Mouse (Mus musculus): ENCODE results near the gene Gm28230. TPM values are rescaled to one million over a fixed set of nuclear protein-coding genes. Genes with fewer than 3 reads are reported as not detected.
A peak's percentile ranks its signal among the peaks of the same experiment; 100 is the strongest.

Gm28230 gene
- polyA plus RNA-seq, 1 experiment from 2014 or later, result 2.4 TPM

DNA sequence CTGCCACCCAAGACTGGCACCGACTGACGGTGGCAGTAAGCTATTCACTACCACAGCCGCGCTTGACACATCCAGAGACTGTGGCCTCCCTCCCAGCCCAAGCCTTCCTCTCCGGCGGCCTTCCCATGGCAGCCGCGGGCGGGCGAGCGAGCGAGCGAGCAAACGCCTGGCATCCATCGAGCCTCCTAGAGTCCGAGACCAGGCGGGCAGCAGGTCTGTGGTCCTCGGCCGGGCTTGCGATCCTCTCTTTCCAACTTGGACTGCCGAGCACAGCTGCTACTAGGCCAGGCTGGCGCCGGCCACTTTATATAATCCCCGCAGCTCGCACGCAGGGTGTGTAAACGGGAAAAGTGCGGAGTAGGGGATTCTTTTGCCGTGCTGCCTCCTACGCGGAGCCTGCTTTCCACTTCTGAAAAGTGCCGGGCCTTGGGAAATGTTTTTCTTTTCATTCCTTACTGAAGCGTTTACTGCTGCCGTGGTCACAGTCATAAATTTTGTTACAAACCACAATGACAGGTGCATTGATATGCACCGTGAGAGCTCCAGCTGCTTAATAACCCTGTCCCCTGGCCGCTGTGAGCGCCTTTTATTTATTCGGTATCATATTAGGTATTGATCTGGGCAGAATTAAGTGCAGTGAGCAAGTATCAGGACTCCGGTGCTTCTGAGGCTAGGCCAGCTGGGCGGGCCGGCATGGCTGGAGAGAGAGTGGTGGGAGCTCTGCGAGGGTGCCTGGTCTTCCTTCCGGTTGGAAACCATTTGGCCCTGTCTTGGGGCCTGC, 14.0 kb downstream of the Gm28230 start:
- H3K9ac ChIP-seq, result peak overlapping the region; percentile 86
- H3K27ac ChIP-seq (replicated peaks), result peak overlapping the region; percentile 99
- WGBS, result under 1% methylated on average over 43 of the region's 43 CpGs
- H3K4me2 ChIP-seq, result peak overlapping the region; percentile 68
- peaks cover 19% of the 10 kb centered on the region for H3K36me3 ChIP-seq
- no peaks in the 10 kb centered on the region for H3K9me3 ChIP-seq
- H3K4me1 ChIP-seq (replicated peaks), result peaks cover 90% of the 10 kb centered on the region
- H3K27me3 ChIP-seq, result no peaks in the 10 kb centered on the region
- H3K4me3 ChIP-seq, result peak overlapping the region; percentile 38
- peak; percentile 38 for ATAC-seq (ENCODE audit: low read depth)

DNA sequence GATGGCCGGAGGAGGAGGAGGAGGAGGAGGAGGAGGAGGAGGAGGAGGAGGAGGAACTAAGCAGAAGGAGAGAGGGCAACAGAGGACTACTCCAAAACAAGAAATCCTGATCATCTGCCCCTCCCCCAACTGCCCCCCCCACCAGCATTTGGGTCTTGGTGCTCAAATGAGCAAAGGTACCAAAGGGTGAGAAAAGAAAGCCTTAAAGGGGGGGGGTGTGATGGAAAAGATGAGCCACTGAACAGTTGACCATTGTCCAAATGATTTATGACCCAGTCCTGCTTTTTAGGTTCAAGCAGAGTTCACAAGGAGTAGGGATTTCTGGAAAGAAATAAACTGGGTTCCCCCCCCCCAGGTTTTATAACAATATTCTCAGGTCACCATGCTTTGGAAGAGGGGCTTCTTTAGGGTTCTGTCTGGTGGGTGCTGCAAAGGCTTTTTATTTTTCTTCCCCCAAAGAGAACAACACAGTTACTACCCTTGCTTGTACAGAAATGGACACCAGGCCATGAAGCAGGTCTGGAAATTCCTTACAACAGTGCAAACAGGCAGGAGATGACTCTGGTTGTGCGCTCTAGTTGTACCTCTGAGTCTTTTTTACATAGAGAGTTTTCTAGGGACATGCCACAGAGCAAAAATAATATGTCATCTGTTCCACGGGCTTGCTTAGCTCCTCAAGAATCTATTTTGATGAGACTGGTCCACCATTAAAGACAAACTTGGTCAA, 14.9 kb downstream of the Gm28230 start:
- H3K36me3 ChIP-seq, result peaks cover 18% of the 10 kb centered on the region
- no peaks in the 10 kb centered on the region for H3K9me3 ChIP-seq
- no peak overlapping the region for H3K4me3 ChIP-seq
- 18% methylated on average over 2 of the region's 3 CpGs for WGBS
- peak overlapping the region; percentile 18; the same call in 1 of the 2 replicates for H3K4me2 ChIP-seq
- peak overlapping the region; percentile 86 for H3K9ac ChIP-seq
- ATAC-seq (ENCODE audit: low read depth), result no peak
- H3K27me3 ChIP-seq, result no peaks in the 10 kb centered on the region
- H3K27ac ChIP-seq (replicated peaks), result peak overlapping the region; percentile 99
- peaks cover 90% of the 10 kb centered on the region for H3K4me1 ChIP-seq (replicated peaks)

DNA sequence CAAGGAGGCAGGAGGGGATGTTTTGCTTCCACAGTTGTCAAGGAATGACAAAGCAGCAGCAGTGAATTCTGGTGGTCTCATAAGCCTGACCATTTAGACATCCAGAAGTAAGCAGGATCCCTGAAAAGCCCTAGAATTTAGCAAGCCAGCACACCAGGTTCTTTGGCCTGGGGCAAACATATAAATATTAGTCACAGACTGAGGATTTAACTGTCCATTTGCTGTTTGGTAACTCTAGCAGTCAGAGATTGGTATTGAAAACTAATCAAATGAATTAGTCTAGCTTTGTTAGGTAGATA, 15.4 kb downstream of the Gm28230 start:
- peaks cover 23% of the 10 kb centered on the region for H3K36me3 ChIP-seq
- no peaks in the 10 kb centered on the region for H3K27me3 ChIP-seq
- H3K27ac ChIP-seq (replicated peaks), result peak overlapping the region; percentile 99
- H3K9me3 ChIP-seq, result no peaks in the 10 kb centered on the region
- no peak overlapping the region for H3K4me3 ChIP-seq
- peaks cover 90% of the 10 kb centered on the region for H3K4me1 ChIP-seq (replicated peaks)
- no peak for ATAC-seq (ENCODE audit: low read depth)
- 0 out of 2 replicates have a peak overlapping the region, but pooled peaks have one; percentile 86 for H3K9ac ChIP-seq
- 0 out of 2 replicates have a peak overlapping the region, but pooled peaks have one; percentile 18 for H3K4me2 ChIP-seq

DNA sequence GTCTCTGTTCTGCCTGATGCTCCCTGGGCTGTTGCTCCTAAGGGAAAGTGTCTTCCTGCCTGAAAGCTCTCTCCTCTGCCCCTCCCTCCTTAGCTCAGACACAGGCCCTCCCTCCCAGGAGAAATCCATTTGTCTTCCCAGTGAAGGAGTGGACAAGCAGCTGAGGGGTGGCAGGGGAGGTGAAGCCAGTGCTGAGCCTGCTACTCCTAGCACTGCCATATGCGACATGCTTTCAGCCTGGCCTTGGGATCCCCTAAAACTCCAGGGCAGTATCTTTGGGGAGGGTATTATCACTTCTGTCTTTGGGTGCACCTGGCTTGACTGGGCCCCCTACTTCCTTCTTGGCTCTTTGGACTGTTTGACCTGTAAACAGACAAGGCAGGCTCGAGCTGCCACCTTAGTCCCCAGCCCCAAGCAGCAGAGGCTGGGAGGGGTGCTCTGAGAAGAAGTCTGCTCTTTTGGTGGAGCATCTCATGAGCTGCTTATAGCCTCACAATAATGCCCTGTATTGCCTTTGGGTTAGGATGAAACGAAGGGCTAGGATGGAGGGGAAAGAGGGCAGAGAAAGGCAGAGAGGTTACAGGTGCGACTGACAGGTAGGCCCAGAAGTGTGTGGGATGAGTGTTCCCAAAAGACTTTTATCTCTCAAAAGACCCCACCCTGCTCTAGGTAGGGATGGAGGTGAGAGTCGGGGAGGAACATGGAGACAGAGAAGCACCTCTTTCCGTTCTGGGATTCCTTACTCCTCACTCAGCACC, 19.2 kb downstream of the Gm28230 start:
- Histone ChIP-seq H3K27ac (replicated peaks) (peak overlapping the region; percentile 95), H3K9ac (peak overlapping the region; percentile 81), H3K36me3 (peaks cover 27% of the 10 kb centered on the region), H3K4me2 (peak overlapping the region; percentile 52), H3K27me3 (no peaks in the 10 kb centered on the region), H3K4me1 (replicated peaks) (peaks cover 90% of the 10 kb centered on the region), H3K9me3 (no peaks in the 10 kb centered on the region), H3K4me3 (peak overlapping the region; percentile 36)
- 10% methylated on average over 6 of the region's 6 CpGs for WGBS
- no peak for ATAC-seq (ENCODE audit: low read depth)

DNA sequence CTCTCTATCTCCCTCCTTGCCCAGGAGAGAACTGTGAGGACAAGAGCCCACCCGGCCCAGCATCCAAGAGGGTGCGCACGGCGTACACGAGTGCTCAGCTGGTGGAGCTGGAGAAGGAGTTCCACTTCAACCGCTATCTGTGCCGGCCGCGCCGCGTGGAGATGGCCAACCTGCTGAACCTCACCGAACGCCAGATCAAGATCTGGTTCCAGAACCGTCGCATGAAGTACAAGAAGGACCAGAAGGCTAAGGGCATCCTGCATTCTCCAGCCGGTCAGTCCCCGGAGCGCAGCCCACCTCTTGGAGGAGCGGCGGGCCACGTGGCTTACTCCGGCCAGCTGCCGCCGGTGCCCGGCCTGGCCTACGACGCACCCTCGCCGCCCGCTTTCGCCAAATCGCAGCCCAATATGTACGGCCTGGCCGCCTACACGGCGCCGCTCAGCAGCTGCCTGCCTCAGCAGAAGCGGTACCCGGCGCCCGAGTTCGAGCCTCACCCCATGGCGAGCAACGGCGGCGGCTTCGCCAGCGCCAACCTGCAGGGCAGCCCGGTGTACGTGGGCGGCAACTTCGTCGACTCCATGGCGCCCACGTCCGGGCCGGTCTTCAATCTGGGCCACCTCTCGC, 19.9 kb downstream of the Gm28230 start:
- Histone ChIP-seq H3K4me1 (replicated peaks) (peaks cover 90% of the 10 kb centered on the region), H3K27me3 (no peaks in the 10 kb centered on the region)

DNA sequence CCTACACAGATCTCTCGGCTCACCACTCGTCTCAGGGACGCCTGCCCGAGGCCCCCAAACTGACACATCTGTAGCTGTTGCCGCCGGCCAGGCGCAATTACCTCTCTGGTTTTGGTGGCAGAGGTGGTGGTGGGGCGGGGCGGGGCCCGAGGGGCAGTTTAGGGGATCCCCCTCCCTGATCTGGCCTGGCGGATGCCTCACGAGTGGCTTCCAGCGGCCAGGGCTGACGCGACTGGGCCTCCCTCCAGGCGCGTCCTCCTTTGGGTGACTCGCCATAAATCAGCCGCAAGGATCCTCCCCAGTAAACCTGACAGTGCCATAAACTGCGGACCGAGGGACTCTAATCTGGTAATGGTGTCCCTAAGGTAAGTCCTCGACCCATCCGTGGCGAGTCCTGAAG, 20.5 kb downstream of the Gm28230 start:
- H3K4me1 ChIP-seq (replicated peaks), result peaks cover 90% of the 10 kb centered on the region
- H3K36me3 ChIP-seq, result peaks cover 27% of the 10 kb centered on the region
- H3K27ac ChIP-seq (replicated peaks), result peak overlapping the region; percentile 95
- no peaks in the 10 kb centered on the region for H3K27me3 ChIP-seq
- 3% methylated on average over 24 of the region's 24 CpGs for WGBS
- ATAC-seq (ENCODE audit: low read depth), result 0 out of 2 replicates have a peak, but pooled peaks have one; percentile 8
- H3K4me2 ChIP-seq, result peak overlapping the region; percentile 52
- H3K4me3 ChIP-seq, result peak overlapping the region; percentile 36
- H3K9ac ChIP-seq, result peak overlapping the region; percentile 81
- no peaks in the 10 kb centered on the region for H3K9me3 ChIP-seq

More for the DNA sequence above, 19.9 kb downstream of the Gm28230 start:
- Histone ChIP-seq H3K36me3 (peaks cover 27% of the 10 kb centered on the region), H3K4me3 (peak overlapping the region; percentile 36), H3K9me3 (no peaks in the 10 kb centered on the region), H3K27ac (replicated peaks) (peak overlapping the region; percentile 95), H3K4me2 (peak overlapping the region; percentile 52), H3K9ac (peak overlapping the region; percentile 81)
- no peak for ATAC-seq (ENCODE audit: low read depth)
- WGBS, result 2% methylated on average over 57 of the region's 58 CpGs

DNA sequence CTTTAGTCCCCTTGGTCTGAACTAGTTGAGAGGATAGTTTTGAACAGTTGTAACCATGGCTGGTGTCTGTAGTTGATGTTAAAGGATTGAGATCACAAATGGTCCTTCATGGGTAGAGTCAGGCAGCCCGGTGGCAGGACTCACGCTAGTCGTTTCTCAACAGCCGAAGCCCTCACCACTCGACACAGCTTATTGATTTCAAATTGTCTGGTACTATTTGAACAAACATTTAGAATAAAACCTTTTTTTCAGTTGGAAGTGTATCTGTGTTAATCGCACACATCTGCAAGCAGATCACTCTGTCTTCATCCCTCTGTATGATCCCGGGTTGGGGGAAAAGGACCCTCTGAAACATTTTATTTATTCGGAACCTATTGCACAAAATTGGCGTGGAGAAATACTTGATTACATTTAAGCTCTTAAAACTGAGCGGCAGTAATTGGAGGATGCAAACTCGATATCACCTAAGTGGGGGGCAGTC, 21.2 kb downstream of the Gm28230 start:
- H3K9me3 ChIP-seq, result no peaks in the 10 kb centered on the region
- H3K9ac ChIP-seq, result peak overlapping the region; percentile 81
- no peaks in the 10 kb centered on the region for H3K27me3 ChIP-seq
- H3K36me3 ChIP-seq, result peaks cover 27% of the 10 kb centered on the region
- H3K27ac ChIP-seq (replicated peaks), result peak overlapping the region; percentile 95
- peaks cover 97% of the 10 kb centered on the region for H3K4me1 ChIP-seq (replicated peaks)
- peak overlapping the region; percentile 36 for H3K4me3 ChIP-seq
- peak overlapping the region; percentile 52 for H3K4me2 ChIP-seq
- no peak for ATAC-seq (ENCODE audit: low read depth)
- WGBS, result 8% methylated on average over 11 of the region's 11 CpGs

DNA sequence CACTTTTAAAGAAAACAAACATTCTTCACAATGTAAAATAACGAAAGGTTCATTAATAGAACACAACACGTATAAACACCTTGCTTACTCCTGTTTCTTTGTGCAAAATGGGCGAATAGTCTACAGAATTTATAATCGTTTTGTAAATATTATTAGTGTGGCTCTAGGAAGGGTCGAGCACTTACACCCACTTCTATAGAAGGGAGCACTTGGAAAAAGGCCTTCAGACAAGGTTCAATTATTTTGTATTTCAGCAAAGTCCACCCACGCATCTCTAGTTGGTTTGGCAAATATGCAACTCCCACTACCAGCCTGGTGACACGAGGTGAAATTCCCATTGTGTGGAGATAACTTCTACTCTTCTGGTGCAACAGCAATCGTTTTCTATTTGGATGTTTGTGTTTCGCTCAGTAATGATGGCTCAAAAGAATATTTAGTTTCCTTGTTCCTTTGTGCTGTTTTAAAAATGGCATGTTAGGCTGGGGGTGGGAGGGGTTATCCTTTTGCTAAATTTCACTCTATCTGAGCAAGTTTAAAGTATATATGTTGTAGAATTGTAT, 22.0 kb downstream of the Gm28230 start:
- Histone ChIP-seq H3K4me2 (peak overlapping the region; percentile 52), H3K27ac (replicated peaks) (peak overlapping the region; percentile 95), H3K4me1 (replicated peaks) (peaks cover 100% of the 10 kb centered on the region), H3K36me3 (peaks cover 26% of the 10 kb centered on the region), H3K4me3 (peak overlapping the region; percentile 36), H3K9me3 (no peaks in the 10 kb centered on the region), H3K27me3 (no peaks in the 10 kb centered on the region), H3K9ac (peak overlapping the region; percentile 81)
- ATAC-seq (ENCODE audit: low read depth), result no peak
- WGBS, result 9% methylated on average over 9 of the region's 9 CpGs

DNA sequence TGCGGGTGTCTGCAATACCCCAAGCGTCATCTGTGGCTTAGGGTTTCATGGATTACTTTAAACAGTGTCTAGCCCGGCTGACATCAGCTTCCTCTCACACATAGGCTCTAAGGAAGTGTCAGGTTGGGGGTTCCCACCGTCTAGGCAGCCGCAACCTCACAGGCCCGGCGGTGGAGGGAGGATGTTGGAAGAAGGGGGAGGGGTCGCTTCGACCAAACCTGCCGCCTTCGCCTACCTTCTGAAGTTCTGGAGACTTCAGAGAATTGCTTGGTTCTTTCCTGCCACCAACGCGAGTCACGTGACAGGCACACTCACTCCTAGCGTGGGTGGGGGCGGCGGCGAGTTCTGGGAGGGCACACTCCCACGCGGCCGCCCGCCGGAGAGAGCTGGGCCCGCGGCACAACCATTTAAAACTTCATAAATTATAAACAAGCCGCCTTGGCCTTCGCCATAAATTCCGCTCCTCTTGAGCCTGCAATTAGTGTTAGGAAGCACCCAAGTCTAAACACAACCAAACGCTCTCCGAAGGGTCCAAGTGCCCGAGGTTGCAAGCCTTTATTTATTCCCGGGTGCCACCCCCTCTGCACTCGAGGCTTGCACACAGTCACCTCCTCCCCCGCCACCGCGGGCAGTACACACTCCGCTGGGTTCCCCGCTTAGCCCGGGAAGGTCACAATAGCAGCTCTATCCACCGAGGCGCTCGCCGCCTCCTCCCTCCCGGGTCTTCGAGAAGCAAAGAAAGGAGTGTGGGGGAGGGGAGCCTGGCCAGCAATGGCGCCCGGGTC, 23.0 kb downstream of the Gm28230 start:
- ATAC-seq (ENCODE audit: low read depth), result peak; percentile 85
- Histone ChIP-seq H3K27ac (replicated peaks) (peak overlapping the region; percentile 95), H3K36me3 (peaks cover 16% of the 10 kb centered on the region), H3K4me3 (peak overlapping the region; percentile 36), H3K4me2 (peak overlapping the region; percentile 52), H3K9ac (peak overlapping the region; percentile 81), H3K9me3 (no peaks in the 10 kb centered on the region), H3K4me1 (replicated peaks) (peaks cover 94% of the 10 kb centered on the region), H3K27me3 (no peaks in the 10 kb centered on the region)
- under 1% methylated on average over 47 of the region's 47 CpGs for WGBS

DNA sequence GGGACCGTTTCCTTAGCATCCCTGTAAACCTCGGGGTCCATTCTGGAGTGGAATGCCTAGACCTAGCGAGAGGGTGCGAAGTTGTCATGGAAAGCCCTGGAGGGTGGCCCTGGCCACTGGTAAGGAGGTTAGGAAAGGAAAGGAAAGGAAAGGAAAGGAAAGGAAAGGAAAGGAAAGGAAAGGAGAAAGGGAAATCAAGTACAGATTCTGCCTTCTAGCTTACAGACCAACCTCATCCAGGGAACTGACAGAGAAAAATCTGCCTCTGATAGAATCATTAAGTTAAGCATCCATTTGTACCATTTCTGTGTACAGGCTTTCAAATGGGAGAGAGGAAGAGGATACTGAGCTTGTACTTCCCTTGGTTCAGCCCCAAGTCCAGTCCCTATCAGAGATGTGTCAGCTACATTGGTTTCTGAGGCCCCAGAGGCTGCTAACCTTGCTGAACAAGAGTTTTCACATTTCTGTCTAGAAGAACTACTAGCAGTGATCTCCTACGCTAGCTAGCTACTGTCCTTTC, 24.3 kb downstream of the Gm28230 start:
- Histone ChIP-seq H3K9me3 (no peaks in the 10 kb centered on the region), H3K36me3 (peaks cover 13% of the 10 kb centered on the region), H3K27ac (replicated peaks) (peak overlapping the region; percentile 95), H3K27me3 (no peaks in the 10 kb centered on the region), H3K4me2 (peak overlapping the region; percentile 52), H3K9ac (peak overlapping the region; percentile 81), H3K4me1 (replicated peaks) (peaks cover 82% of the 10 kb centered on the region), H3K4me3 (0 out of 2 replicates have a peak overlapping the region, but pooled peaks have one; percentile 36)
- no peak for ATAC-seq (ENCODE audit: low read depth)
- 40% methylated on average over 5 of the region's 5 CpGs for WGBS
